ENCODE assay signal across 21 mouse cellular contexts in genomic region chr6:137440559-137441486, GRCm38 (mm10).
DNase-seq lines count a peak whose midpoint lies in the region; ATAC-seq and TF ChIP-seq lines count a peak whose summit lies in the region.
"Had no signal": no experiment of that assay in that cellular context is flagged by ENCODE, and none has a peak within 500 bp of the region (broad histone marks: within the 10 kb centered on the region; RNA-seq: fewer than 3 reads in every experiment).

No protein-coding gene starts in this region.

- peaks cover 13% of the 10 kb centered on the region for H3K4me1 ChIP-seq in heart, embryonic 12.5 days (replicated peaks)
- no peaks in the 10 kb centered on the region for H3K4me1 ChIP-seq in heart, adult 2 months (ENCODE audit: control insufficient read depth, insufficient read depth, low read length)
- no peaks in the 10 kb centered on the region for H3K4me1 ChIP-seq in intestine, embryonic 14.5 days (replicated peaks; ENCODE audit: control insufficient read depth, insufficient read depth, low read length)
- H3K4me1 ChIP-seq in stomach, postnatal 0 days (replicated peaks; ENCODE audit: control insufficient read depth, insufficient read depth), result no peaks in the 10 kb centered on the region
- H3K4me1 ChIP-seq: embryonic facial prominence, embryonic 15.5 days; heart, embryonic 15.5 days; megakaryocyte, embryonic 14.5 days had no signal

- 0 out of 2 replicates have a peak, but pooled peaks have one; percentile 15 for ATAC-seq in heart, embryonic 12.5 days (ENCODE audit: insufficient number of reproducible peaks, low FRiP score)
- ATAC-seq in intestine, embryonic 14.5 days (replicated peaks; ENCODE audit: low FRiP score, low TSS enrichment, low read depth), result 0 out of 2 replicates have a peak, but pooled peaks have one; percentile 64
- peak; percentile 66 for ATAC-seq in stomach, postnatal 0 days (ENCODE audit: low FRiP score, low TSS enrichment)
- ATAC-seq: forebrain, embryonic 13.5 days; inflammation-experienced regulatory T-cells, adult 6 months; liver, postnatal 0 days; midbrain, embryonic 15.5 days had no signal

- H3K4me3 ChIP-seq in heart, embryonic 12.5 days, result no peak overlapping the region
- no peak overlapping the region for H3K4me3 ChIP-seq in heart, adult 2 months
- no peak overlapping the region for H3K4me3 ChIP-seq in intestine, embryonic 14.5 days (ENCODE audit: low read depth, low read length)
- no peak overlapping the region for H3K4me3 ChIP-seq in stomach, postnatal 0 days (ENCODE audit: low read depth, low read length)
- H3K4me3 ChIP-seq: embryonic facial prominence, embryonic 15.5 days; forebrain, embryonic 13.5 days; heart, embryonic 15.5 days; megakaryocyte, embryonic 14.5 days; midbrain, embryonic 15.5 days had no signal

- TF ChIP-seq CTCF in heart, adult 2 months (IDR thresholded peaks at IDR 0.05), result no peak
- no peak for TF ChIP-seq CTCF in stomach, postnatal 0 days (IDR thresholded peaks at IDR 0.05; ENCODE audit: low read depth)

- no peaks in the 10 kb centered on the region for H3K27me3 ChIP-seq in heart, embryonic 12.5 days (replicated peaks)
- no peaks in the 10 kb centered on the region for H3K27me3 ChIP-seq in heart, adult 2 months (ENCODE audit: control insufficient read depth, insufficient read depth, low read length)
- no peaks in the 10 kb centered on the region for H3K27me3 ChIP-seq in intestine, embryonic 14.5 days (replicated peaks; ENCODE audit: control insufficient read depth, insufficient read depth, low read length)
- no peaks in the 10 kb centered on the region for H3K27me3 ChIP-seq in stomach, postnatal 0 days (ENCODE audit: control insufficient read depth, insufficient read depth, low read length)
- H3K27me3 ChIP-seq: embryonic facial prominence, embryonic 15.5 days; heart, embryonic 15.5 days; midbrain, embryonic 15.5 days had no signal

- H3K4me2 ChIP-seq in heart, embryonic 12.5 days, result no peak overlapping the region
- H3K4me2 ChIP-seq in intestine, embryonic 14.5 days (ENCODE audit: low read length), result no peak overlapping the region
- no peak overlapping the region for H3K4me2 ChIP-seq in stomach, postnatal 0 days (replicated peaks; ENCODE audit: low read depth)
- H3K4me2 ChIP-seq: embryonic facial prominence, embryonic 15.5 days; forebrain, embryonic 13.5 days; heart, embryonic 15.5 days; midbrain, embryonic 15.5 days had no signal

- no peaks in the 10 kb centered on the region for H3K36me3 ChIP-seq in heart, embryonic 12.5 days
- no peaks in the 10 kb centered on the region for H3K36me3 ChIP-seq in heart, adult 2 months (ENCODE audit: control insufficient read depth, insufficient read depth, low read length)
- H3K36me3 ChIP-seq in intestine, embryonic 14.5 days (ENCODE audit: control insufficient read depth, insufficient read depth, low read length), result no peaks in the 10 kb centered on the region
- H3K36me3 ChIP-seq in stomach, postnatal 0 days (ENCODE audit: control insufficient read depth, insufficient read depth, low read length), result no peaks in the 10 kb centered on the region
- H3K36me3 ChIP-seq: embryonic facial prominence, embryonic 15.5 days; heart, embryonic 15.5 days had no signal

- H3K27ac ChIP-seq in heart, embryonic 12.5 days (ENCODE audit: poor library complexity, severe bottlenecking), result no peak overlapping the region
- no peak overlapping the region for H3K27ac ChIP-seq in heart, adult 2 months
- H3K27ac ChIP-seq in intestine, embryonic 14.5 days (ENCODE audit: low read depth), result no peak overlapping the region
- H3K27ac ChIP-seq in stomach, postnatal 0 days (replicated peaks), result no peak overlapping the region
- H3K27ac ChIP-seq: embryonic facial prominence, embryonic 15.5 days; forebrain, embryonic 13.5 days; heart, embryonic 15.5 days; midbrain, embryonic 15.5 days had no signal

- WGBS in heart, embryonic 12.5 days, result 63% methylated on average over 19 of the region's 19 CpGs
- 58% methylated on average over 19 of the region's 19 CpGs for WGBS in heart, adult 2 months
- 67% methylated on average over 19 of the region's 19 CpGs for WGBS in intestine, embryonic 14.5 days
- WGBS in stomach, postnatal 0 days, result 60% methylated on average over 19 of the region's 19 CpGs

- H3K9ac ChIP-seq in heart, embryonic 12.5 days, result no peak overlapping the region
- no peak overlapping the region for H3K9ac ChIP-seq in heart, adult 2 months (ENCODE audit: low read depth, low read length)
- H3K9ac ChIP-seq in intestine, embryonic 14.5 days (ENCODE audit: low read length), result no peak overlapping the region
- no peak overlapping the region for H3K9ac ChIP-seq in stomach, postnatal 0 days (ENCODE audit: low read length)
- H3K9ac ChIP-seq: embryonic facial prominence, embryonic 15.5 days; forebrain, embryonic 13.5 days; heart, embryonic 15.5 days; liver, postnatal 0 days; midbrain, embryonic 15.5 days had no signal

- DNase-seq in heart, adult 2 months, result no peak
- DNase-seq in left cerebral cortex, postnatal 25 days (ENCODE audit: low spot score in 2 of 2), result peak; percentile 16 to 73
- DNase-seq in left cerebral cortex, adult 11 months (ENCODE audit: low spot score), result no peak
- no peak for DNase-seq in intestine, embryonic 14.5 days (ENCODE audit: low spot score)
- peak; percentile 50 for DNase-seq in stomach, postnatal 0 days (ENCODE audit: low spot score)
- DNase-seq in MN1 (ENCODE audit: low spot score), result no peak
- DNase-seq: adrenal gland, postnatal 25 days; B cell, adult 2 months; cerebellum, adult 9-10 months; kidney, postnatal 25 days; liver; liver, postnatal 0 days; lung, postnatal 14 days; thymus, postnatal 4 days had no signal

- intact Hi-C loops in heart, adult 2 months (cut with DNase I), result no loop called here
- intact Hi-C loops in left cerebral cortex, postnatal 25 days (cut with DNase I), result no loop called here

- no peak for TF ChIP-seq EP300 in heart, adult 2 months (IDR thresholded peaks at IDR 0.05; ENCODE audit: insufficient read depth, low read depth, low read length)
- TF ChIP-seq EP300 in stomach, postnatal 0 days (optimal IDR thresholded peaks at IDR 0.05), result no peak

- TF ChIP-seq POLR2A in heart, adult 2 months (IDR thresholded peaks at IDR 0.05; ENCODE audit: insufficient read depth, low read depth, low read length), result no peak

- H3K79me2 ChIP-seq in heart, adult 2 months (replicated peaks; ENCODE audit: control insufficient read depth, insufficient read depth, low read length), result no peaks in the 10 kb centered on the region

- H3K9me3 ChIP-seq in heart, embryonic 12.5 days (replicated peaks), result no peaks in the 10 kb centered on the region
- H3K9me3 ChIP-seq in intestine, embryonic 14.5 days (ENCODE audit: control insufficient read depth, low read length), result no peaks in the 10 kb centered on the region
- H3K9me3 ChIP-seq in stomach, postnatal 0 days (ENCODE audit: control insufficient read depth, low read length), result no peaks in the 10 kb centered on the region
- H3K9me3 ChIP-seq: embryonic facial prominence, embryonic 15.5 days; forebrain, embryonic 13.5 days; heart, embryonic 15.5 days; megakaryocyte, embryonic 14.5 days; midbrain, embryonic 15.5 days had no signal

Comparison
In these comparisons a context has a peak if more than half of its experiments do, and no peak if none do; other contexts are left out.
1. DNase-seq: peak in left cerebral cortex, postnatal 25 days (2 of 2) and stomach, postnatal 0 days (single experiment); none in heart, adult 2 months (0 of 2), left cerebral cortex, adult 11 months (single experiment), intestine, embryonic 14.5 days (single experiment) and MN1 (single experiment).
2. ATAC-seq: peak in every context shown above with its lines; median percentile 66 in stomach, postnatal 0 days; 64 in intestine, embryonic 14.5 days; 15 in heart, embryonic 12.5 days.